Mouse (Mus musculus): ENCODE results near the gene Prmt1.

Gene Prmt1

GRCm38 (mm10) chr7:44974383-44975116, 11.8 kb downstream of the Prmt1 start, which contains the start of gene Cpt1c:
TSS of gene Cpt1c (minus strand) at chr7:44974851.
- DNase-seq: peak; percentile 93

GRCm38 (mm10) chr7:44973415-44974130, 12.8 kb downstream of the Prmt1 start:
- DNase-seq: peak; percentile 68

GRCm38 (mm10) chr7:44971142-44971541, 15.2 kb downstream of the Prmt1 start:
- peak; percentile 41 for DNase-seq

- peak; percentile 90 for DNase-seq
These were observed 16.1 kb downstream of the Prmt1 start for GRCm38 (mm10) chr7:44970231-44970691.

- DNase-seq: peak; percentile 26
These were observed 19.7 kb downstream of the Prmt1 start for GRCm38 (mm10) chr7:44966638-44967037.

GRCm38 (mm10) chr7:44965975-44966374, 20.4 kb downstream of the Prmt1 start:
- peak; percentile 29 for DNase-seq

- DNase-seq: peak; percentile 25
These were observed 21.4 kb downstream of the Prmt1 start for GRCm38 (mm10) chr7:44964990-44965389.

- DNase-seq: no peak
These were observed 23.5 kb downstream of the Prmt1 start for GRCm38 (mm10) chr7:44962831-44963230.

- DNase-seq: no peak
These were observed 24.0 kb downstream of the Prmt1 start for GRCm38 (mm10) chr7:44962337-44962736.

GRCm38 (mm10) chr7:44960512-44960910, 25.9 kb downstream of the Prmt1 start:
- no peak for DNase-seq

GRCm38 (mm10) chr7:44959874-44960511, 26.4 kb downstream of the Prmt1 start:
- no peak for DNase-seq

GRCm38 (mm10) chr7:44959281-44959680, 27.1 kb downstream of the Prmt1 start:
- DNase-seq: no peak

GRCm38 (mm10) chr7:44958208-44958607, 28.2 kb downstream of the Prmt1 start:
- peak; percentile 31 for DNase-seq

GRCm38 (mm10) chr7:44957183-44957835, 29.1 kb downstream of the Prmt1 start:
- DNase-seq: peak; percentile 31

- no peak for DNase-seq
These were observed 30.1 kb downstream of the Prmt1 start for GRCm38 (mm10) chr7:44956266-44956665.

- peak; percentile 26 for DNase-seq
These were observed 30.7 kb downstream of the Prmt1 start for GRCm38 (mm10) chr7:44955628-44956027.

- DNase-seq: peak; percentile 22
These were observed 32.1 kb downstream of the Prmt1 start for GRCm38 (mm10) chr7:44954091-44954885.

GRCm38 (mm10) chr7:44953561-44953960, 32.8 kb downstream of the Prmt1 start:
- DNase-seq: peak; percentile 29

GRCm38 (mm10) chr7:44952611-44953306, 33.6 kb downstream of the Prmt1 start:
- peak; percentile 88 for DNase-seq

GRCm38 (mm10) chr7:44951960-44952359, 34.4 kb downstream of the Prmt1 start:
- DNase-seq: no peak

- DNase-seq: no peak
These were observed 36.4 kb downstream of the Prmt1 start for GRCm38 (mm10) chr7:44949922-44950321.
